Mouse (Mus musculus) urinary bladder, postnatal 4 days (tissue): ENCODE data around the gene Krt17.
"Not testable (repeated sequence)": the region's sequence is repeated elsewhere in the genome, so short reads cannot be mapped to it uniquely, and the experiment has no call there.

Source experiments
- DNase-seq, 2 experiments: peaks; one replicate each; pipeline ENCODE4 v3.0.0; 2021 to 2022; ENCODE audit warnings: low spot score in 2 of 2

Gene Krt17

GRCm38 (mm10) chr11:100260514-100261234 is at the start of gene Krt17:
TSS of gene Krt17 (minus strand) at chr11:100261029.
- peak in 1 of 2 experiments; percentile 62 for DNase-seq

GRCm38 (mm10) chr11:100308672-100309071 is 47.8 kb upstream of the Krt17 start:
- DNase-seq, result not testable (repeated sequence)

GRCm38 (mm10) chr11:100307900-100308299 is 47.1 kb upstream of the Krt17 start:
- DNase-seq, result no peak

DNA sequence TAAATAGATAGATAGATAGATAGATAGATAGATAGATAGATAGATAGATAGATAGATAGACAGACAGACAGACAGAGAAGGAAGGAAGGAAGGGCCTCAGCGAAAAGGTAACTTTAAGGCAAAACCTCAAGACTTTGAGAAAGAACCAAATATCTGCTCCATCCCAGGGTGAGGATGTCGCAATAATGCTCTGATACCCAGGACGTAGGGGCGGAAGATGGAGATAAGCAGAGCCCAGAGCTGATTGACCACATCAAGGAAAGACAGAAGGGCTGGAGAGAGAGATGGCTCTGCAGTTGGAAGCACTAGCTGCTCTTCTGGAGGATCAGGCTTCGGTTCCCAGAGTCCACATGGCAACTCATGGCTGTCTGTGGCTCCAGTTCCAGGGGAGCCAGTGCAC is 40.5 kb upstream of the Krt17 start:
- no peak for DNase-seq

GRCm38 (mm10) chr11:100300293-100300692 is 39.5 kb upstream of the Krt17 start:
- no peak for DNase-seq

GRCm38 (mm10) chr11:100298274-100299036 is 37.6 kb upstream of the Krt17 start:
- DNase-seq, result peak; percentile 59 to 85

DNA sequence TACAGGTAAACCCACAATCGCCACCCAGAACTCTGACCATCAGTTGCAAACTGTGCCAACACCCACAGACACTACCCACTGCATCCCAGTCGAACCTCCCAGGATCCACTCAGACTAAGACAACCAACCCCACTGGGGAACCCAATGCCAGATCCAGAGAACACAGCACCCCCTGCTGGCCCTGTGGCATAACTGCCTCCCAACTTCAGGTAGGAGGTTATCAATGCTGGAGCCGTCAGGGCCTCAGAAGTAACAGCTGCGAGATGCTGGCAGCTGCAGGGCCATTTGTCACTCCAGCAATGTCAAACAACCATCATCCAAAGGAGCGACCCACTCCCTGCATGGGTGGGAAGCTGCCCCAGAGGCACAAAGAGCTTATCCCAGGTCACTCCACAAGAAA is 37.0 kb upstream of the Krt17 start:
- DNase-seq, result no peak

- peak; percentile 63 to 87 for DNase-seq
Observed at GRCm38 (mm10) chr11:100295308-100295707, 34.5 kb upstream of the Krt17 start.

GRCm38 (mm10) chr11:100292884-100293283 is 32.1 kb upstream of the Krt17 start:
- no peak for DNase-seq

- no peak for DNase-seq
Observed at GRCm38 (mm10) chr11:100290235-100290634, 29.4 kb upstream of the Krt17 start.

GRCm38 (mm10) chr11:100288942-100289341 is 28.1 kb upstream of the Krt17 start:
- DNase-seq, result peak; percentile 70 to 71

GRCm38 (mm10) chr11:100287024-100287423 is 26.2 kb upstream of the Krt17 start:
- DNase-seq, result peak; percentile 75 to 78

DNA sequence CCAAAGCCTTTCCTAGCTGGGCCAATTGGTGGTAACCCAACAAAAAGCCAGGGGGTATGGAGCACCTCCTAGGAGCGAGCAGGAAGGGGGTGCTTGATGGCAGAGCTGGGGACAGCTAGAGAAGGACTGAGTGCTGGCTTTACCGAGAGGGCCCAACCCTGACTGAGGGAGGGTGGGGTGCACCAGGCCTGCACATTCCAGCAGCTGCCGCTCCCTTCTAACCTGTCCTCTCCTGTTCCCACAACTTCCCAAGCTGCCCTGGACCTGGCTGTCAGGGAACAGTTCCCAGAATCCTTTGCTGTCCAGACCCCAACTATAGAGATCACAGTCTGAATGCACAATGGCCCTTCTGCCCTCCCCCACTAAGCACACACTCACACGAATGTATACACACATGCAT is 24.2 kb upstream of the Krt17 start:
- no peak for DNase-seq

DNA sequence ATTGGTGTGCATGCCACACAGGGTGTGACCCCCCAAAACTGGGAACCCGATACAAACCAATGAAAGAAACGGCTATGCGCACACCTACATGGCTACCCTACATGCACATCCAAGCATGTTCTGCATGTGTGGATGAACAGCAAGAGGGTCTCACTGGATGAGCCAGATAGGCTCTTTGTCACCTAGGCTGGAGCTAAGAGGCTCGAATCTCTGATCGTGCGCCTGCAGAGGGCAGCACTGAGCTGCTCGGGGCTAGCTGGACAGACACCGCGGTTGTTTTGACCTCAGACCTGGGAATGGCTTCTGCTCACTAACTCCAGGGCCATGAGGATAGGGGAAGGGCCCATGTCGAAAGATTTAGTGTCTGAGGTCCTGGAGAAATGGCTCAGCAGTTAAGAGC is 21.7 kb upstream of the Krt17 start:
- peak; percentile 62 to 86 for DNase-seq

DNA sequence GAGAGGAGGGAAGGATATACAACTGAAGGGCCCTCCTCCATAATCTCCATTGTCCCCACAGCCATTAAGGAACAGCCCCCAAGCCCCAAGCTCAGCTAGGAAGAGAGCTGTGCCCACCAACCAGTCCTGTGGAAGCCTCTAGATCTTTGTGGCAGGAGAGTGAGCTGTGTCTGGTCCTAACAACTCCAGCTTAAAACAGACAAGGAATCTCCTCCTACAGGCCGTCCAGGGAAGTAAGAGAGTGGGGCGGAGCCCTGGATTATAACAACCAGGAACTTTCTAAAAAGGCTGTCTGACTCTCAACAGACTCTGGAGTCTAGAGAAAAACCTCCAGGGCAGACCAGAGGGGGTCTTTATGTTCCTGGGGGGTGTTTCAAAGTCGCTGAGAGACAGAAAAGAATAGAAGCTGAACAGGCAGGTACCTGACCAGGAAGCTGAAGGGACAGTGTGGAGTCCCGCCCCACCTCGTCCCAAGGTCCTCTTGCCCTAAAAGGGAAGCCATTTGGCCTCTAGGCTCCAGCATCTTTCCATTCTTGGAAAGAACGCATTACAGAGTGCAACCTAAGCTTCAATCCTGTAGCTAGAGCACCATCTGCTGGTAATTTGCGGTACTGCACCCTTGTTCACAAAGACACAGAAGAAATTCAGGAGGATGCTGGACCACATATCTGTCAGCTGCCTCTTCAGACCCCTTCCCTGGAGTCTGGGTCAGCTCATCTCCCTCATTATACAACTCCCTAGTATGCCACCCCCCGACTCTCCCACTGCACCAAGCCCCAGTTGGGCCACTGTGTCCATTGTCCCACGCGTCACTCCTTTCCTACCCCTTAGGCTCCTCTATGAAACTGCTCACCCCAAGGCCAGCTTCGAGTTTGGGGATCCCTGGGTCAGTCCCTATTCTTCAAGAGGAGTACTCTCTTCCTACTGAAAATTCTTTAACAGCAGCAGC is 21.0 kb upstream of the Krt17 start:
- DNase-seq, result peak; percentile 59 to 88

GRCm38 (mm10) chr11:100278759-100279158 is 17.9 kb upstream of the Krt17 start:
- DNase-seq, result no peak

- no peak for DNase-seq
Observed at GRCm38 (mm10) chr11:100277726-100278480, 17.1 kb upstream of the Krt17 start.

DNA sequence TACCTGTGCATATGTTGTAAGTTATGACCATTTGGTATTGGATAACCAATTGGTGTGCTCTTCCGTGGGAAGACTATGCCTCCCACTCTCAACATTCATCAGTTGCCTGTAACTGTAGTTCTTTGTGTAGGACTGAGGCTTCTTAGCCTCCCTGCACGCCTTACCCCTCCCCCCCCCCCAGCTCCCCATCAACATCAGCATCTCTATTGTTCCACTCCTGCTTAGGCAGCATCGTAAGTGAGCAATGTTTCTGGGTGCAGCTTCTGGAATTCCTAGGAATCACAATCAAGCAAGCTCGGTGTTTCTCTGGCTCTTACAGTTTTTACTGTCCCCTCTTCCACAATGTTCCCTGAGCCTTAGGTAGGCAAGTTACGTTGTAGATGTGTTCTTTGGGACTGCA is 14.6 kb upstream of the Krt17 start:
- no peak for DNase-seq

GRCm38 (mm10) chr11:100274719-100275118 is 13.9 kb upstream of the Krt17 start:
- DNase-seq, result no peak

GRCm38 (mm10) chr11:100271878-100272277 is 11.0 kb upstream of the Krt17 start:
- no peak for DNase-seq

- DNase-seq, result no peak
Observed at GRCm38 (mm10) chr11:100269821-100270332, 9.0 kb upstream of the Krt17 start, which contains the start of gene Krt42. TSS of gene Krt42 (minus strand) at chr11:100269871.
